Mouse (Mus musculus) kidney, adult 18-20 months (tissue): ENCODE data around the gene Zbtb49.
A peak's percentile ranks its signal among the peaks of the same experiment; 100 is the strongest.

Experiments used
- DNase-seq: peaks from one replicate; pipeline ENCODE4 v3.0.0; 2021

Zbtb49 gene

DNA sequence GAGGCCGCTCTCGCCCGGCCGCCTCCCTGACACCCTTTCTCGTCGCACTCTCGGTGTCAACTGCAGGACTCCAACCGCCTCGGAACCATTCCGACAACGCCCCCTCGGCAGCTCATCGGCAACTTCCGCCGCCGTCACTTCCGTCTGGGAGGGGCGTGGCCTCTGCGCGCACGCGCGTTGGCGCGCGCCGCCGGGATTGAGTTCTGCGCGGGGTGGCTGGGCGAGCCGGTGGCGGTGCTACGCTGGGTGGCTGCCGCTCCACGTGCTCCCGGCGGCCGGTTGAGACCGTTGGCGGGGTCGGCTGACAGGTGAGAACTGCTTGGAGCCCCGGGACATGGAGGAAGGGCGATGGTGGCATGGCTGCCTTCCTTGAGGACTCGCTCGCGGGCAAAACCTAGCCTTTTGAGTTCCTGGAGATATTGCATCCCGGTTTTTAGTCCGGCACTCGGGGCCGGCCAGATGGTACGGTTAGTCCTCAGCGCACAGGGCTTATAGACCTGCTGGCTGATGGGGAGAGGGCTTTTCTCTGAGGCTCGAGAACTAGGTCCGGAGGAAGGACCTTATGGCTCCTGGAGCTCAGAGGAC, at the start of gene Zbtb49, which contains the start of gene Lyar:
Gene Zbtb49 (minus strand): TSS at position 130 of the 585 bp plus-strand sequence.
Gene Lyar (plus strand): TSS at position 143 of the 585 bp plus-strand sequence.
- DNase-seq = peak; percentile 96

- DNase-seq = peak; percentile 82
These were observed 39.9 kb upstream of the Zbtb49 start, which contains the start of gene Tmem128 for GRCm38 (mm10) chr5:38260107-38260682. Gene Tmem128, plus strand, starts transcription at chr5:38260185.

DNA sequence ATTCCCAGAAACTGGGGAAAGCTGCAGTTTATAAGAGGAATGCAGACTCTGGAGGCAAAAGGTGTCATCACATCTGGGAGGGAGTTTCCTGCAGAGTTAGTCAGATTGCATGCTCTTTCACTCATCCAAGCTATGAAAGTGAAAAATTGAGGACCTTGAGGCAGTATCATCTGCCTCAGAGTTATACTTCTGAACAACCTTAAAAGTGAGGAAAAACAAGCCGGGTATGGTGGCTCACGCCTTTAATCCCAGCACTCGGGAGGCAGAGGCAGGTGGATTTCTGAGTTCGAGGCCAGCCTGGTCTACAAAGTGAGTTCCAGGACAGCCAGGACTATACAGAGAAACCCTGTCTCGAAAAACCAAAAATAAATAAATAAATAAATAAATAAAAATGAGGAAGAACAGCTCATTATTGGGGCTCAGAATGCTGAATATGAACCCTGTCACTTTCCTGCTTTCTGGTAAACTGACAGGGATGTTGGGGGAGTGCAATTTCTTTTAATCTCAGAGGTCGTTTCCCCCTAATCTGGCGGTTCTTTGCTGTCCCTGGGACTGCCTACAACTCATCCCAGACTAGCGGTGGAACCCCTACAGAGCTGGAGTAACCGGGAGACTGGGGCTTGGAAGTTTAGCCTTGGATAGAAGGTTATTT, 39.3 kb upstream of the Zbtb49 start:
- DNase-seq = no peak

DNA sequence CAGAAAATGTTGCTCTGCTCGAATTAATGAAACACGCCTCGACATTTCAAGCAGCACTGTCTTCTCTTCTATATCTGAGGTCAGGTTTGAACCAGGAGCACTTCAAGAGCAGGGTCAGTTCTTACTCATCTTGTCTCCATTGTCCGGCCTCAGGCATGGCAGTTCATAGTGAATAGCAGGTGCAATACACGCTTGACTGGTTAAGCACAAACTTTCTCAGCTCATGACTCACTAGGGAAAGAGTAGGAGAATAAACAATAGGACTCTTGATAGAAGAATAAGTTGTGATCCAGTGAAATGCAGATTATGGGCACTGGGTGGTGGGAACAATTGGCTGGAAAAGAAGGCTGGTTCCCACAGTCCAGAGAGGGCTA, 38.5 kb upstream of the Zbtb49 start:
- no peak for DNase-seq

GRCm38 (mm10) chr5:38258034-38258772, 37.9 kb upstream of the Zbtb49 start:
- no peak for DNase-seq

GRCm38 (mm10) chr5:38256551-38256950, 36.3 kb upstream of the Zbtb49 start:
- DNase-seq = no peak

GRCm38 (mm10) chr5:38255644-38256043, 35.4 kb upstream of the Zbtb49 start:
- no peak for DNase-seq

GRCm38 (mm10) chr5:38255195-38255594, 34.9 kb upstream of the Zbtb49 start:
- DNase-seq = no peak

GRCm38 (mm10) chr5:38241966-38242365, 21.7 kb upstream of the Zbtb49 start:
- no peak for DNase-seq

DNA sequence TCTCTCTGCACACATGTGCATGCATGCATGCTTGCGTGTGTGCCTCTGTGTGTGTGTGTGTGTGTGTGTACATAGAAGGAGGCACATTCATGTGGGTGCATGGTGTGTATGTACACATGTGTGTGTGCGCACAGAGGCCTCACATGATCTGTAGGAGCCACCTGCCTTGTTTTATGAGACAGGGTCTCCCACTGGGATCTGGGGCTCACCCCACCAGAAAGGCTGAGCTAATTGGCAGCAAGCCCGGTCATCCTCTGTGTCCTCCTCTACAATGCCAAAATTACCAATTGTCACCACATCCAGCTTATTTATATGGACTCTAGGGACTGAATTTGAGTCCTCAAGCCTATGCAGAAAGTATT, 21.2 kb upstream of the Zbtb49 start:
- DNase-seq = no peak

GRCm38 (mm10) chr5:38240727-38241472, 20.6 kb upstream of the Zbtb49 start:
- no peak for DNase-seq

DNA sequence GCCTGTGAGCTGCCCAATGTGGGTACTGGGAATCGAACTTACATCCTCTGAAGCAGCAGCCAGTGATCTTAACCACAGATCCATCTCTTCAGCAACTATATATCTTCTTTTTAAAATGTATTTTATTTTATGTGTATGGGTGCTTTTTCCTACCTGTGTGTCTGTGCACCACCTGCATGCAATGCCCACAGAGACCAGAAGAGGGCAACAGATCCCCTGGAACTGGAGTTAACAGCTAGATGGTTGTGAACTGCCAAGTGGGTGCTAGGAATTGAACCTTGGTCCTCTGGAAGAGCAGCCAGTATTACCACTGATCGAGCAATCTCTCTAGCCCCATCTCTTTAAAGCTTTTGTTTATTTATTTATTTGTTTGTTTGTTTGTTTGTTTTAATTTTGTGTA, 16.4 kb upstream of the Zbtb49 start:
- no peak for DNase-seq

- peak; percentile 59 for DNase-seq
These were observed 15.2 kb upstream of the Zbtb49 start for GRCm38 (mm10) chr5:38235422-38235821.

GRCm38 (mm10) chr5:38219771-38220307, 418 bp downstream of the Zbtb49 start:
- no peak for DNase-seq

GRCm38 (mm10) chr5:38213009-38213408, 7.2 kb downstream of the Zbtb49 start:
- DNase-seq = no peak

GRCm38 (mm10) chr5:38211691-38212090, 8.6 kb downstream of the Zbtb49 start:
- no peak for DNase-seq

- DNase-seq = no peak
These were observed 11.3 kb downstream of the Zbtb49 start for GRCm38 (mm10) chr5:38208985-38209384.

DNA sequence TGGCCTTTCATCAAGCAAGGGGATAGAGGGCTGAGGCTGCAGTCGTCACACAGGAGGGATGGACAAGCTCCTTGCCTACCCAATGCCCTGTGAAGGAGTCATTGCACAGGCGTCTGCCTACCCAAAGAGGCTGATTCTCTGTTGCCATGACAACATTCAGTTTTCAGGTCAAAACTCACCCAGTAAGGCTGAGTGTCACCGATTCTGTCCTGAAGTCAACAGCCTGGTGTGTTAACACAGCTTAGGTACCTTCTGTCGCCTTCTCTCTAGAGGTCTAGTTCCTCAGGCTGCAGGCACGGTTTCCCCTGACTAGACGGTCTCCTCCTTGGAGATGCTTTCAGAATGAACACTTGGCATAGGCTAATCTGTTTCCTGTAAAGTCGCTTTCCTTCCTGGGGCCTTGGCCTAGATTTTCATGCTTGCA, 14.9 kb downstream of the Zbtb49 start:
- no peak for DNase-seq

- DNase-seq = no peak
These were observed 20.6 kb downstream of the Zbtb49 start for GRCm38 (mm10) chr5:38199686-38200085.

GRCm38 (mm10) chr5:38197482-38197823, 22.8 kb downstream of the Zbtb49 start:
- DNase-seq = peak; percentile 86

DNA sequence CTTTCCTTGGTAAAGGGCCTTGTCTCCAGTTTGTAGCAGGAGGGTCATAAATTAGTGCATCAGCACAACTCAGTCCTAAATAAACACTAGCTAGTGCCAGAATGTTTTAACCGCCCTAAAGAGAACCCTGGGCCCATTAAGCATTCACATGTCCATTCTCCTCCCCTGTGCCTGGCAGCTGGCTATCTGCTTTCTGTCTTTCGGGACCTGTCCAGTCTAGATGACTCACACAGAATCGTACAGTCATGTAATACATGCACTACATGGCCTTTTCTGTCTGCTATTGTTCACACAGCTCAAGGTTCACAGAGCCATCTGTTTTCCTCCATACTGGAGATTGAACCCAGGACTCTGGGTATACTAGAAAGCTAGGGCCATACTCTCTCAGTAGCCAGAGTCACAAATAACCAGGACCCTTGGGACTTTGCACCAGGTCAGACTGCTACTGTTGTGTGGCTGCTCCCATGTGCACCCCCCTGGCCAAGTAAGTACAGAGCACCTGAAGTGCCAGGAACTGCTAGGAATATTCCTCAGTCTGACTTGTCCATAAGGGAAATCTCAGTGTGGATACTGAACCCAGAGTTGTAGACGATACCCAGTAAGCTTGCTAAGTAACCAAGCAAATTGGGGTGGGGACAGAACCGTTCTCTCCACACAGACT, 23.3 kb downstream of the Zbtb49 start:
- DNase-seq = no peak

- DNase-seq = no peak
These were observed 24.3 kb downstream of the Zbtb49 start for GRCm38 (mm10) chr5:38195941-38196340.
